13 mouse cellular contexts compared by ENCODE assay signal in the genomic region with DNA sequence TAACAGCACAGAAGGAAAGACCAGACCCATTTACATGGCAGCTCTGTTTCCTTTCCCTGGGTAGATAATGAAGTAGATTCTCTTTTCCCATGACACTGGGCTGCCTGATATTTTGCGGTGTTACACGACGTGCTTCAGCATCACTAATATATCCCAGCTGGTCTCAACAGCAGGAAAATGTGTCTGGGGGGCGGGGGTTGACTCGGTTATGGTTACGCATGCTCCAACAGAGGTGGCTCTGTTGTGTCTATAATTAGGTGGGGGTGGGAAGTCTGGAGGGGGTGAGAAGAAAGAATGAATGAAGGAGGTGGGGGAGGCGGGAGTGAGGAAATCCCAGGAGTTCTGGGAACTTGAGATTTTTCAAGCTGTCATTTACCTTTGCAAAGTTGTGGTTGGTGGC.
DNase-seq lines count a peak whose midpoint lies in the region; ATAC-seq lines count a peak whose summit lies in the region.
"Had no signal": no experiment of that assay in that cellular context is flagged by ENCODE, and none has a peak within 500 bp of the region (broad histone marks: within the 10 kb centered on the region; RNA-seq: fewer than 3 reads in every experiment).

No protein-coding gene starts in this region.

- peak; percentile 60 for DNase-seq in embryo, embryonic 11 days
- DNase-seq in embryo, embryonic 10 days (ENCODE audit: low spot score): no peak
- DNase-seq in embryonic facial prominence, embryonic 14.5 days (ENCODE audit: low spot score): peak; percentile 73
- no peak for DNase-seq in hindbrain, embryonic 14.5 days (ENCODE audit: low spot score)
- no peak for DNase-seq in cerebellum, postnatal 25 days
- DNase-seq in layer of hippocampus, adult 18-20 months (ENCODE audit: low spot score in 2 of 2): no peak
- DNase-seq in layer of hippocampus, postnatal 36 days: no peak
- DNase-seq: adrenal gland, adult 2 months; cerebellum, postnatal 14 days; gastrocnemius, postnatal 36 days; lung, postnatal 14 days; thymus, adult 2 months had no signal

- H3K27me3 ChIP-seq in embryonic facial prominence, embryonic 14.5 days (replicated peaks; ENCODE audit: control insufficient read depth, insufficient read depth, low read length): no peaks in the 10 kb centered on the region
- H3K27me3 ChIP-seq in hindbrain, embryonic 14.5 days (ENCODE audit: control insufficient read depth, insufficient read depth, low read length): no peaks in the 10 kb centered on the region
- H3K27me3 ChIP-seq in midbrain, embryonic 15.5 days (replicated peaks): no peaks in the 10 kb centered on the region

- no peaks in the 10 kb centered on the region for H3K36me3 ChIP-seq in embryonic facial prominence, embryonic 14.5 days (ENCODE audit: control insufficient read depth, insufficient read depth, low read length)
- H3K36me3 ChIP-seq in hindbrain, embryonic 14.5 days (replicated peaks; ENCODE audit: control insufficient read depth, insufficient read depth): no peaks in the 10 kb centered on the region
- H3K36me3 ChIP-seq in midbrain, embryonic 15.5 days (replicated peaks): no peaks in the 10 kb centered on the region

- H3K9me3 ChIP-seq in embryonic facial prominence, embryonic 14.5 days (ENCODE audit: control insufficient read depth, low read length): no peaks in the 10 kb centered on the region
- H3K9me3 ChIP-seq in hindbrain, embryonic 14.5 days (ENCODE audit: control insufficient read depth, low read length): no peaks in the 10 kb centered on the region
- no peaks in the 10 kb centered on the region for H3K9me3 ChIP-seq in midbrain, embryonic 15.5 days

- H3K4me1 ChIP-seq in embryonic facial prominence, embryonic 14.5 days (ENCODE audit: control insufficient read depth, insufficient read depth, low read length): peaks cover 7% of the 10 kb centered on the region; the same call in 1 of the 2 replicates
- H3K4me1 ChIP-seq in hindbrain, embryonic 14.5 days (replicated peaks; ENCODE audit: control insufficient read depth, insufficient read depth, low read length): peaks cover 13% of the 10 kb centered on the region; the same call in 1 of the 2 replicates
- peaks cover 3% of the 10 kb centered on the region; the same call in 1 of the 2 replicates for H3K4me1 ChIP-seq in midbrain, embryonic 15.5 days

- H3K4me2 ChIP-seq in embryonic facial prominence, embryonic 14.5 days (ENCODE audit: low read depth, low read length): no peak overlapping the region
- H3K4me2 ChIP-seq in hindbrain, embryonic 14.5 days (replicated peaks): peak overlapping the region; percentile 27
- H3K4me2 ChIP-seq in midbrain, embryonic 15.5 days: no peak overlapping the region; the same call in 1 of the 2 replicates

- no peak overlapping the region for H3K9ac ChIP-seq in embryonic facial prominence, embryonic 14.5 days (ENCODE audit: low read depth, low read length)
- H3K9ac ChIP-seq in hindbrain, embryonic 14.5 days: no peak overlapping the region
- no peak overlapping the region for H3K9ac ChIP-seq in midbrain, embryonic 15.5 days

- 25% methylated on average over 7 of the region's 7 CpGs for WGBS in embryonic facial prominence, embryonic 14.5 days
- WGBS in hindbrain, embryonic 14.5 days: 27% methylated on average over 7 of the region's 7 CpGs
- WGBS in midbrain, embryonic 15.5 days: 22% methylated on average over 7 of the region's 7 CpGs

- ATAC-seq in embryonic facial prominence, embryonic 14.5 days (ENCODE audit: low read depth): peak; percentile 87
- ATAC-seq in hindbrain, embryonic 14.5 days (ENCODE audit: low FRiP score): peak; percentile 81; the same call in 1 of the 2 replicates
- peak; percentile 82; the same call in 1 of the 2 replicates for ATAC-seq in midbrain, embryonic 15.5 days (replicated peaks)

- H3K27ac ChIP-seq in embryonic facial prominence, embryonic 14.5 days (replicated peaks; ENCODE audit: low read depth, low read length): no peak overlapping the region
- H3K27ac ChIP-seq in hindbrain, embryonic 14.5 days: peak overlapping the region; percentile 29; the same call in 1 of the 2 replicates
- no peak overlapping the region for H3K27ac ChIP-seq in midbrain, embryonic 15.5 days

- H3K4me3 ChIP-seq in embryonic facial prominence, embryonic 14.5 days (ENCODE audit: low read depth, low read length): no peak overlapping the region
- no peak overlapping the region for H3K4me3 ChIP-seq in hindbrain, embryonic 14.5 days (replicated peaks; ENCODE audit: low read length)
- H3K4me3 ChIP-seq in midbrain, embryonic 15.5 days: no peak overlapping the region

Comparison
In these comparisons a context has a peak if more than half of its experiments do, and no peak if none do; other contexts are left out.
1. DNase-seq: peak in embryo, embryonic 11 days (single experiment) and embryonic facial prominence, embryonic 14.5 days (single experiment); none in embryo, embryonic 10 days (single experiment), hindbrain, embryonic 14.5 days (single experiment), cerebellum, postnatal 25 days (0 of 2), layer of hippocampus, adult 18-20 months (0 of 2) and layer of hippocampus, postnatal 36 days (0 of 2).
2. Peak in every context shown above with its lines, with median percentiles within 50 percentile points of each other: ATAC-seq.